Mouse (Mus musculus): Measurements from ENCODE around the gene Rara. TPM values are rescaled to one million over a fixed set of nuclear protein-coding genes. Genes with fewer than 3 reads are reported as not detected.
A peak's percentile ranks its signal among the peaks of the same experiment; 100 is the strongest.

Rara gene
- polyA plus RNA-seq, 1 experiment from 2014 or later, result 34.9 TPM

DNA sequence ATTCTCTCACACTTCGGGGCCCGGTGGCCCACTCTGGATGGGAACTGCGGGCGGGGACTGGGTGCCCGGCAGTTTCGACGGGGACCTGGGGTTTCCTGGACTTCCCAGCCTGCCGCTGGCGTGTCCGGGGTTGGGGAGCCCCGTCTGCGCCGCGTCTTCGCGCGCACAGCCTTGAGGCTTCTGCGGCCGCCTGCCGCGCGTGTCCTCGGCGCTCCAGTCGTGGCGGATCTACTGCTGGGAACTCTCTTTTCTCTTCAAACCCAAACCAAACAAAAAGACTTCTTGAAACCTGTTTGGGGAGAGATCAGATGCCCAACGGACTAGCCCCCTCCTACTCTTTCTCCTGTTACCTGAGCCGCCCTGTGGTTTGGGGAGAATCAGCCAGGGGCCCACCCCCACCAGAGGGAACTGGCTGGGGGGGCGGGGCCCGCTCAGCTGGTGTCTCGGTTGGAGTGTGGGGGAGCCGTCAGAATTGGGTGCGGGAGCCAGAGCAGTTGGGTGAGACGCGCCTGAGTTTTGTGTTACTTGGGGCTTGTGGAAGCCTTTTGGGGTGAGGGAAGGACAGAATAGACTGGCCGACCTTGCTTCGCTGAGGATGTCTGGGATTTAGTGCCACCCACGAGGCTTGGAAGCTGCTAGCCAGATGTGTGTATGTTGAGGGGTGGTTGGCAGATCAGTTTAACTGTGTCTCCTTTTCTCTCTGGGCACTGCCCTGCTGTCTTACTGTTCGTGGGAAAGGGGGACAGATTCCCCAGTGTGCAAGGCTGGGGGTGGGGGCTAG is 10.5 kb downstream of the Rara start:
- peak overlapping the region; percentile 75 for H3K4me2 ChIP-seq
- ATAC-seq (replicated peaks; ENCODE audit: insufficient number of reproducible peaks, low FRiP score, low TSS enrichment), result no peak

DNA sequence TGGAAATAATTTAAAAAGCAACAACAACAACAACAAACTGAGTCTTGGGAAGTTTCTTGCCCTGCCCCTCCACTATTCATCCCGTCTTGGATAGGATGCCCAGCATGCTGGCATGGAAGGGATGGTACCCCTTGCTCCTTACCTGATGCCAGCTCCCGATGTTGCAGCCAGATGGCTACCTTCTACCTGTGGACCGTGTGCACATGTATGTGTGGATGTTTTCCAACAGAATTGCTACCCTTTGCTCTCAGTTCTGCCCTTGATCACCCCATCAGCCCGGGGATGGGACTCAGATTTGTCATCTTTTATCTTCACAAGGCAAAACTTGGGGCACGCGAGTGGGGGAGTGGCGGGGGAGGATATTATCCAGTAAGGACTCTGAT is 11.1 kb downstream of the Rara start:
- Histone ChIP-seq H3K9me3 (replicated peaks; ENCODE audit: control insufficient read depth, low read length) (no peaks in the 10 kb centered on the region), H3K27ac (ENCODE audit: low read depth, low read length) (peak overlapping the region; percentile 93; the same call in 1 of the 2 replicates), H3K9ac (ENCODE audit: low read depth, low read length) (peak overlapping the region; percentile 77), H3K27me3 (ENCODE audit: control insufficient read depth, insufficient read depth, low read length) (no peaks in the 10 kb centered on the region), H3K4me1 (ENCODE audit: control insufficient read depth, insufficient read depth, low read length) (peaks cover 75% of the 10 kb centered on the region), H3K36me3 (ENCODE audit: control insufficient read depth, insufficient read depth, low read length) (no peaks in the 10 kb centered on the region), H3K4me2 (peak overlapping the region; percentile 75), H3K4me3 (ENCODE audit: low read depth, low read length) (peak overlapping the region; percentile 63)
- ATAC-seq (replicated peaks; ENCODE audit: insufficient number of reproducible peaks, low FRiP score, low TSS enrichment), result no peak
- WGBS (ENCODE audit: insufficient replicate concordance), result 40% methylated on average over 7 of the region's 7 CpGs

More for the DNA sequence above, 10.5 kb downstream of the Rara start:
- H3K36me3 ChIP-seq (ENCODE audit: control insufficient read depth, insufficient read depth, low read length), result no peaks in the 10 kb centered on the region
- peak overlapping the region; percentile 77 for H3K9ac ChIP-seq (ENCODE audit: low read depth, low read length)
- H3K9me3 ChIP-seq (replicated peaks; ENCODE audit: control insufficient read depth, low read length), result no peaks in the 10 kb centered on the region
- H3K27ac ChIP-seq (ENCODE audit: low read depth, low read length), result peak overlapping the region; percentile 93
- H3K4me1 ChIP-seq (ENCODE audit: control insufficient read depth, insufficient read depth, low read length), result peaks cover 73% of the 10 kb centered on the region
- WGBS (ENCODE audit: insufficient replicate concordance), result under 1% methylated on average over 39 of the region's 39 CpGs
- H3K27me3 ChIP-seq (ENCODE audit: control insufficient read depth, insufficient read depth, low read length), result no peaks in the 10 kb centered on the region
- H3K4me3 ChIP-seq (ENCODE audit: low read depth, low read length), result peak overlapping the region; percentile 63

DNA sequence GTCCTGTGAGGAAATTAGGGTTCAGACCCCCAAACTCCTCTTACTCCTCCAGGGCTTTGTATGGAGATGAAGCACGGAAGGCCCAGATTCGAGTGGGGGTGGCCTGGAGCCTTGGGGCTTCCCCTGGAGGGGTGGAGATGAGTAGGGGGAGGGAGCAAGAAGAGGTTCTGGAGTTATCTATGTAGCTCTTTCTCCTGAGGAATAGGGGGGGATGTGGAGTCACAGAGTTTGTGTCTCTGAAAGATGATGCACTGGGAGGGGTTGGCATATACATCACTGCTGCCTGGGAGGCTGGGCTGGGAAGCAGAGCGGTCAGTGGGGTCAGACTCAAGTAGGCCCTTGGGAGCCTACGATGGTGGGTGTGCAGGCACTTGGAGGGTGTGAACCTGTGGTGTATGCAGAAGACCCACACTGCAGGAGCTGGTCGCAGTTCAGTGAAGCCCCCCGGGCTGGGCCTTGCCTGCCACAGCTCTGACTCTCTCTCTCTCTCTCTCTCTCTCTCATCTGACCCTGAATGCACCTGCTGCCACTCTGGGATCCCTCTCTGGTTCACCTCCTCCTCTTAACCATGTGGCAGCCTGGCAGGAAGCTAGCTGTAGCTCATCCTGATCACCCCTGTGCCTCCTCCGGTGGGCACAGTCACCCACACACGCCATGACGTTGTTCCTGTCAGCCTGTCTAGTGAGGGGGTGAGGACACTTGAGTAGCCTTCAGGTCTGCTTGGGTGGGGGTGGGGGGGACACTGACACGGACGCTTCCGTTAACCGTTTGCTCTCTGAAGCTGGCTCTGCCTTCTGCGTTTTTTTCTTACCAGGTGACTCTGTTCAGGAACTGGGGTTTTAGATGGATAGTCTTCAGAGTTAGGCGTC is 11.7 kb downstream of the Rara start:
- Histone ChIP-seq H3K4me2 (peak overlapping the region; percentile 75), H3K9ac (ENCODE audit: low read depth, low read length) (peak overlapping the region; percentile 77), H3K36me3 (ENCODE audit: control insufficient read depth, insufficient read depth, low read length) (no peaks in the 10 kb centered on the region), H3K27ac (ENCODE audit: low read depth, low read length) (peak overlapping the region; percentile 100; the same call in 1 of the 2 replicates), H3K27me3 (ENCODE audit: control insufficient read depth, insufficient read depth, low read length) (no peaks in the 10 kb centered on the region), H3K9me3 (replicated peaks; ENCODE audit: control insufficient read depth, low read length) (no peaks in the 10 kb centered on the region), H3K4me3 (ENCODE audit: low read depth, low read length) (peak overlapping the region; percentile 63), H3K4me1 (ENCODE audit: control insufficient read depth, insufficient read depth, low read length) (peaks cover 82% of the 10 kb centered on the region)
- no peak for ATAC-seq (replicated peaks; ENCODE audit: insufficient number of reproducible peaks, low FRiP score, low TSS enrichment)
- 40% methylated on average over 15 of the region's 15 CpGs for WGBS (ENCODE audit: insufficient replicate concordance)

DNA sequence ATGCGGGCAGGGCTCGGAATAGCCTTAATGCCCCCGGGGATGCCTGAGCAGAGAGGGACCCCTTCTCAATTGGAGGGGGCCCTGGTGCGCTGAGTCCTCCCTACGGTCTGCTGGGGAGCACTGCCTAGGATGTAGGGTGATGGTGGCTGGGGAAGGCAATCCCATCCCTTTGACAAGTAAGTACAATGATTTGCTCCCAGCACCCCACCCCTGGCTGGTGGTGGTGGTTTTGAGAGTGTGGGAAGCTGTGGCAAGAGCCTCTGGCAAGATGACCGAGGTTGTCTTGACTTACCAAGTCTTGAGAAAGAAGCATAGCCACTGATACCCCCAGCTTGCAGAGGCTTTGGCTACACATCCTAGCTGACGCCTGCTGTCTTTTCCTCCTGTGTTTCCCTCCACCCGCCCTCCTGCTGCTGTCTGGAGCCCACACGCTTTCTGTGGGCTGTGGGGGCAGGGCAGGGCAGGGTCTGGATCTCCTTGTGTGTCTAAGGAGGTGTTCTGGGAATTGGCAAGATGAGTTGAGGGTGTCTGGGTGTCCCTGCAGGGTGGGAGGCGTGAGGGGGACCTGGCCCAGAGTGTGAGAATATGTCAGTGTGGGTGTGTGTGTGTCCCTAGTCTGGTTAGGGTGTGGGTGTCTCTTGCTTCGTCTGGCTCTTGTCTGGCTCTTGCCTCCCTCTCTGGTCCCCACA is 12.5 kb downstream of the Rara start:
- no peaks in the 10 kb centered on the region for H3K9me3 ChIP-seq (replicated peaks; ENCODE audit: control insufficient read depth, low read length)
- H3K4me3 ChIP-seq (ENCODE audit: low read depth, low read length), result peak overlapping the region; percentile 63
- H3K4me1 ChIP-seq (ENCODE audit: control insufficient read depth, insufficient read depth, low read length), result peaks cover 89% of the 10 kb centered on the region
- peak overlapping the region; percentile 77 for H3K9ac ChIP-seq (ENCODE audit: low read depth, low read length)
- ATAC-seq (replicated peaks; ENCODE audit: insufficient number of reproducible peaks, low FRiP score, low TSS enrichment), result no peak
- H3K36me3 ChIP-seq (ENCODE audit: control insufficient read depth, insufficient read depth, low read length), result no peaks in the 10 kb centered on the region
- H3K27me3 ChIP-seq (ENCODE audit: control insufficient read depth, insufficient read depth, low read length), result no peaks in the 10 kb centered on the region
- H3K4me2 ChIP-seq, result peak overlapping the region; percentile 75
- peak overlapping the region; percentile 100 for H3K27ac ChIP-seq (ENCODE audit: low read depth, low read length)
- WGBS (ENCODE audit: insufficient replicate concordance), result 39% methylated on average over 11 of the region's 11 CpGs

DNA sequence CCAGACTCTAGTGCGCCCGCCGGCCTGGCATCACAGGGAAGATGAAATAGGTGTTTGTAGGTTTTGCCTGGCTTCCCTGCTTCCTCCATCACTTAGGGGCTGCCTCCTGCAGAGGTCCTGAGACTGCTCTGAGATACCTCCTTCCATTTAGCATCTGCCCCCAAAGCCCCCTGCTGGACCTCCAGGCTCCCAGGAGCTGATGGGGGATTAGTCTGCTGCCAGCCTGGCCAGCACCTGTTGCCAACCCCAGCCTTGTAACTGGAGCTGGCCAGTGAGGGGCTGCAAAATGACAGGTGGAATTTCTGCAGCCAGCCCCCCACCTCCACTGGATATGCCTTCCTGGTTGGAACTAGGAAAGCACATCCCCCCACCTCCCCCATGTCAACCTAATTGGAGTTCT is 13.2 kb downstream of the Rara start:
- peak overlapping the region; percentile 100 for H3K27ac ChIP-seq (ENCODE audit: low read depth, low read length)
- peaks cover 90% of the 10 kb centered on the region for H3K4me1 ChIP-seq (ENCODE audit: control insufficient read depth, insufficient read depth, low read length)
- ATAC-seq (replicated peaks; ENCODE audit: insufficient number of reproducible peaks, low FRiP score, low TSS enrichment), result no peak
- H3K4me2 ChIP-seq, result peak overlapping the region; percentile 75
- no peaks in the 10 kb centered on the region for H3K9me3 ChIP-seq (replicated peaks; ENCODE audit: control insufficient read depth, low read length)
- peak overlapping the region; percentile 63 for H3K4me3 ChIP-seq (ENCODE audit: low read depth, low read length)
- H3K27me3 ChIP-seq (ENCODE audit: control insufficient read depth, insufficient read depth, low read length), result no peaks in the 10 kb centered on the region
- H3K36me3 ChIP-seq (ENCODE audit: control insufficient read depth, insufficient read depth, low read length), result no peaks in the 10 kb centered on the region
- WGBS (ENCODE audit: insufficient replicate concordance), result 35% methylated on average over 3 of the region's 3 CpGs
- H3K9ac ChIP-seq (ENCODE audit: low read depth, low read length), result peak overlapping the region; percentile 77

DNA sequence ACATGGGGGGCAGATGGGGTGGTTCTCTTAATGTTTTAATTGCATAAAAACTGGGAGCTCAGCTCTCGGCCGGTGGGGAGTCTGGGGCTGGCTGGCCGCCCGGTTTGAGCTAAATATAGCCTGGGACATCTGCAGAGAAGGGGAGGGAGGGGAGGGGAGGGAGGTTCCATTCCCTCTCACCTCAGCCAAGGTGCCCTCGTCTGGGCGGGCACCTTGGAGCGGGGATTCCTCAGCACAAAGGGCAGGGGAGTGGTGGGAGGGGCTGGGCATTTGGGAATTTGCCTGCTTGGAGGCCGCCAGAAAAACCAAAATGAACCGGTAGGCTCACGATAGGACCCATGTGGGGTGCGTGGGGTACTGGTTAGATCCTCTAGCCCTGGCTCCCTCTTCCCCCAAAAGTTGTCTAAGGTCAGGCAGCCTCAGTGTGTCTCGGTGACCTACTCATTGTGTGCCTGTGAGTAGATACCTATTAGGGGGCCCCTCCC is 13.8 kb downstream of the Rara start:
- H3K27me3 ChIP-seq (ENCODE audit: control insufficient read depth, insufficient read depth, low read length), result no peaks in the 10 kb centered on the region
- peak overlapping the region; percentile 63 for H3K4me3 ChIP-seq (ENCODE audit: low read depth, low read length)
- H3K4me1 ChIP-seq (ENCODE audit: control insufficient read depth, insufficient read depth, low read length), result peaks cover 88% of the 10 kb centered on the region
- H3K9ac ChIP-seq (ENCODE audit: low read depth, low read length), result peak overlapping the region; percentile 77
- H3K27ac ChIP-seq (ENCODE audit: low read depth, low read length), result peak overlapping the region; percentile 100
- ATAC-seq (replicated peaks; ENCODE audit: insufficient number of reproducible peaks, low FRiP score, low TSS enrichment), result no peak
- no peaks in the 10 kb centered on the region for H3K36me3 ChIP-seq (ENCODE audit: control insufficient read depth, insufficient read depth, low read length)
- H3K4me2 ChIP-seq, result peak overlapping the region; percentile 75
- H3K9me3 ChIP-seq (replicated peaks; ENCODE audit: control insufficient read depth, low read length), result no peaks in the 10 kb centered on the region
- 3% methylated on average over 12 of the region's 12 CpGs for WGBS (ENCODE audit: insufficient replicate concordance)

DNA sequence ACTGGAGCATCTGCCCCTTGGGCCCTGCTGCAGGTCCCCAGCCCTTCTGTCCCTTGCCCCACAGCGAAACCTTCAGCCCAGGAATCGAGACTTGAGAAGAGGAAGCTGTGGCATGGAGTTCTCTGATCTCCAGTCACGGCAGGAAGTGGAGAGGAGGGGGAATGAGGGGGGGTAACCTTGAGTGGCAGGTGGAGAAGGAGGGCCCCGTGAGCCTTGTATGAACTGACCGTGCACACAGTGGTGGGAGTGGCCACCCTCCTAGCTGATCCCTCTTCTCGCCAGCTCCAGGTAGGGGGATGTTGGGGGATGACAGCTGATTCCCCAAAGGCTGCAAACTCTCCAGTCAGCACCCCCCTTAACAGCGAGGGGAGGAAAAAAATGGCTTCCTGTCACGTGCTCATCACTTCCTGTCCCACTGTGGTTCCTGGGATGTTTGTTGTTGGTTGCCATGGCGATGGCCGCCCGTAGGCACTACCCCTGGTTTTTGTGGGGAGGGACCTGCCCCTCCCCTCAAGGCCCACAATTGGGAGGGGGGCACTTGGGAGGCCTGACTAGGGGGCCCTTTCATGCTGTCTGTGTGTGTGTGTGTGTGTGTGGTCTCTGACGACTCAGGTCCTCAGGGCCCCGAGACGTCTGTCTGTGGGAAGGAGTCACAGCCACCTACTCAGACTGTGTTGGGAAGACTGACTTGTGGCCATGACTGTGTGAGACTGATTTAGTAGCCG is 14.4 kb downstream of the Rara start:
- Histone ChIP-seq H3K4me2 (peak overlapping the region; percentile 75), H3K27ac (ENCODE audit: low read depth, low read length) (peak overlapping the region; percentile 100), H3K9ac (ENCODE audit: low read depth, low read length) (peak overlapping the region; percentile 77), H3K27me3 (ENCODE audit: control insufficient read depth, insufficient read depth, low read length) (no peaks in the 10 kb centered on the region), H3K36me3 (ENCODE audit: control insufficient read depth, insufficient read depth, low read length) (no peaks in the 10 kb centered on the region), H3K9me3 (replicated peaks; ENCODE audit: control insufficient read depth, low read length) (no peaks in the 10 kb centered on the region), H3K4me1 (ENCODE audit: control insufficient read depth, insufficient read depth, low read length) (peaks cover 83% of the 10 kb centered on the region), H3K4me3 (ENCODE audit: low read depth, low read length) (peak overlapping the region; percentile 63)
- 7% methylated on average over 15 of the region's 15 CpGs for WGBS (ENCODE audit: insufficient replicate concordance)
- ATAC-seq (replicated peaks; ENCODE audit: insufficient number of reproducible peaks, low FRiP score, low TSS enrichment), result peak; percentile 15; the same call in 1 of the 2 replicates

DNA sequence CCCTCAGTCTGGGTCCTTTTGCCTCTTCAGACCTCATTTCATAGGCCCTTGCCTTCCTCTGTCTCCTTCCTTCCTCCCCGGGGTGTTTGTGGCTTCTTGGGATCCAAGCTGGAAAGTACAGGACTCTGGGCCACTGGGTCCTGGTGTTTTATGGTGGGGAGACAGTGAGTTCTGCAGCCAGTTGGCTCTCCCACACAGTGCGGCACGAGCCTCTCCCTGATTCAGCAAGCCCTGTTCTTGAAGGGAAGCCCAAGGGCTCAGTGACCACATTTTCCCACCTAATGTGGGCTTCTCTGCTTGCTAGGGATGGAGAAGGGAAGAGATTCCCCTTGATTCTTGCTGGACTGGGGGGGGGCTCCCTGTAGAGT is 14.9 kb downstream of the Rara start:
- ATAC-seq (replicated peaks; ENCODE audit: insufficient number of reproducible peaks, low FRiP score, low TSS enrichment), result no peak
- H3K4me3 ChIP-seq (ENCODE audit: low read depth, low read length), result peak overlapping the region; percentile 63
- H3K9ac ChIP-seq (ENCODE audit: low read depth, low read length), result peak overlapping the region; percentile 77

More for the DNA sequence above, 14.9 kb downstream of the Rara start:
- WGBS (ENCODE audit: insufficient replicate concordance), result 44% methylated on average over 3 of the region's 3 CpGs
- Histone ChIP-seq H3K27me3 (ENCODE audit: control insufficient read depth, insufficient read depth, low read length) (no peaks in the 10 kb centered on the region), H3K4me2 (peak overlapping the region; percentile 75), H3K27ac (ENCODE audit: low read depth, low read length) (peak overlapping the region; percentile 100), H3K4me1 (ENCODE audit: control insufficient read depth, insufficient read depth, low read length) (peaks cover 87% of the 10 kb centered on the region), H3K36me3 (ENCODE audit: control insufficient read depth, insufficient read depth, low read length) (no peaks in the 10 kb centered on the region), H3K9me3 (replicated peaks; ENCODE audit: control insufficient read depth, low read length) (no peaks in the 10 kb centered on the region)

Data from heart, embryonic 11.5 days (tissue).